Mouse (Mus musculus) right cerebral cortex, adult 2 months (tissue): Measurements from ENCODE around the gene Etnk2.
A peak's percentile ranks its signal among the peaks of the same experiment; 100 is the strongest.

Experiments
- DNase-seq, 2 experiments: peaks; one replicate each; pipeline ENCODE4 v3.0.0; 2021 to 2022; ENCODE audit warnings: low spot score in 2 of 2

The Etnk2 gene

DNA sequence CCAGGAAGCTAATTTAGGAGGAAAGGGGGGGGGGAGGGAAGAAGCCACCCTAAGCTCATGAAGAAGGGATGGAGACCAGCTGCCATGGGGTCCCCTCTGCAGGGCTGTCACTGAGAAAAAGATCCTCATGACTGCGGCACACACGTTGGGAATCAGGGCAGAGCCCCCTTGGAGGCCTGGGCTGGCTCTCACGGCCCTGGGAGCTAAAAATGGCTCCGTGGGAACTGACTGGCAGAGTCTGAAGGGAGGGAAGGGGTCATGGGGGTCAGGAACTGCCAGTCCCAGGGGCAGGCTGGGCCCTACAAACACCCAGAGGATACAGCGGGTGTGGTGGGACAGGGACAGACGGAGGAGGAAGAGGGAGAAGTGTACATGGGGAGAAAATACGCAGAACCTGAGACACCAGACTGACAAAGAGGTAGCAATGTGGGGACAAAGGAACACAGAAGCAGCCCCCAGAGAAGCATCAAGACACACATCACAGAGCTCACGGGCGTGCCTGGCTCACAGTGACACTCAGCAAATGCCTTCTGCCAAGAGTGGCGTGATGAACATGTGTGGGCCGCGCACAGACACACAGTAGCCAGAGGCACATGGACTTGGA, 19.3 kb downstream of the Etnk2 start:
- DNase-seq = no peak

DNA sequence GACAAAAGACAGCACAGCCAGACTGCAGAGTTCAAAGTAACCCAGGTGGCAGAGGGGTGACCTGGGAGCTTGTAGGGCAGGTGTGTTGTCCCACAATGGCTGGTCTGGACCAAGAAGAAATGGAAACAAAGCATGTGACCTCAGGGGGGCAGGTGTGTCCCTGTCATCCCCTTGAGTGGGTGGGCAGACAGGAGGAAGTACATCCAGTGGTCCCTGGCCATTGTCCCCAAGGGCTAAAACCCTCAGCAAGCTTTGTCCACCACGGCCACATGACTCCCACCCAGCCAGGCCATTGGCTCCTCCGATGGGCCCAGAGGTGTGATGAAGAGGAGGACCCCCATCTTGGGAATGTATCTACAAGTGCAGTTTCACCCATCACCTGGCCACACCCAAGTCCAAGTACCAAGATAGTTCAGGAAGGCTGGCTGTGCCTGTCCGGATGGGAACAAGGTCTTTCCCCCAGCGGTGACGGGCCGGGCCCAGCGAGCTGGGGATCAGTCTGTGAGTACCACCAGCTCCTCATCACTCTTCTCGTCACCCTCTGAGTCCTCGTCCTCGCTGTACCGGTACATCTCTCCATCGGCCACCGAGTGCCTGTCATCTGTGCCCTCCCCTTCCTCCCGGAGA, 19.9 kb downstream of the Etnk2 start:
- no peak for DNase-seq

DNA sequence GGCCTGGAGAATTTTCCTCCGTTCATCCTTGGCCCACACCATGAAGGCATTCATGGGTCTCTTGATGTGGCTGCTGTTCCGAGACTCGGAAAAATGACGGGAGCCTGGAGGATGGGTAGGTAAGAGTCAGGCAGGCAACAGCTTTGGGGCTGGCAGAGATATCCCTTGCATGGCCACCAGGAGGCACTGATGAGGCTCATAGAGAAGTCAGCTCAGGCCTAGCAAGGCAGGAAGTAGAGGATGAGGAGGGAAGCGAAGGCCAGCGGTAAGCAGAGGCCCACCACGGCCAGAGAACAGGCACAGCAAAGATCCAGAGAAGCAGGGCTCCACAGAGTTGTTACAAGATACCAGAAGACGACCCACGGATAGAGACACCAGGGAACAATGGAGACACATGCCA, 22.1 kb downstream of the Etnk2 start:
- peak; percentile 63 to 65 for DNase-seq

- DNase-seq = no peak
Observed at GRCm38 (mm10) chr1:133386209-133386608, 22.8 kb downstream of the Etnk2 start.

DNA sequence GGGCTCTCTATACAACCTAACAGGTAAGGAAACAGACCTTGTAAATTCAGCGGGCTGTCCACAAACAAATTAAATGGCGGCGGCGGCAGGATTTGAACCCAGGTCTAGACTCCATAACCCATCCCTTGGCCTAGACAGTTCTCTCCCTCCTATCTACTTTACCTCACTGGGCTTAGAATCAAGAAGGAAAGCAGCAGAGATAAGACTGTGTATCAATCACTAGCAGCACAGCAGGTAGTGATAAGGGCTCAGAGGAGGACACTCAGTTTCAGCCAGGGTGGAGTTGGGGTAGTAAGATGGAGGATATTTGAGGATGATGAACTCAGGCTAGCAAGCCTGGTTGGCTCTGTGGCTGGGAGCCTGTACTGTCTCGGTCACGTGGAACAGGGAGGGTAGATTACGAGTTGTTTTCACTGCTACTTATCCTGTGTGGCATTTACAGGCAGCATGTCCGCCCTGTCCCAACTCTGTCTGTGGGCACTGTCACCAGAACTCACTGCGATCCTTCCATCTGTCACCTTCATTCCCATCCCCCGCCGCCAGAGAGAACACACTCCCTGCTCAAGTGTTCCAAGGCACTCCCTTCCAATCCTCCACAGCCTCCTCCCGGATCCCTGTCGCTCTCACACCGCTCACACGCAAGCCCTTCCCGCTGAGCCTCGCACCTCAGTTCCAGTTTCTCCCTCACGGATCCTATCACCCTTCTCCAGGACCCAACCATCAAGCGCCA, 24.3 kb downstream of the Etnk2 start:
- DNase-seq = peak in 1 of 2 experiments; percentile 30

DNA sequence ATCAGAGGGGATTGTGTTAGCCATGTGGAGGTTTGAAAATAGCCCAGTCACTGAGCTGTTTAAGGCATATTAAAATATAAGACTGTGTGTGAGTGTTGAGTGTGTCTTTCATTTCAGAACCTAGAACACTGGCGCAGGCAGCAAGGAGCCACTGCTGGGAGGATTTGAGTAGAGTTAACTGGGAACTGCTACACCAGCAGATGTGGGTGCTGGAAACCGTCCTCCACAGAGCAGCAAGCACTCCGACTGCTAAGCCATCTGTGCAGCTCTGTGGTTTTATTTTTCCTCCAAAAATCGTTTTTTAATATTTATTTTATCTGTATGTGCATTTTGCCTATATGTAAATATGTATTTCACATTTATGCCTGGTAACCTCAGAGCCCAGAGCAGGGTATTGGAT, 31.3 kb downstream of the Etnk2 start:
- DNase-seq = no peak

DNA sequence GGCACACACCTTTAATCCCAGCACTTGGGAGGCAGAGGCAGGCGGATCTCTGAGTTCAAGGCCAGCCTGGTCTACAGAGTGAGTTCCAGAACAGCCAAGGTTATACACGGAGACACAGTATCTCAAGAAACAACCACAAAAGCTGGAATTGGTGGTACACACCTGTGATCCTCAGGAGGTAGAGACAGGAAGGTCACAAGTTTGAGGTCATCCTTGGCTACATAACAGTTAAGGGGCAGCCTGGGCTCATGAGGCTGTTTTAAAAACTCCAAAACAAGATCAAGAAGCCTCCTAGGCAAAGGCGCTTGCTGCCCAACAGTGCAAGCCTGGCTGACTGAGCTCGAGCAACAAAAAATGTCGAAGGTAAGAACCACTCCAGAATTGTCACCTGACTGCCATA, 33.3 kb downstream of the Etnk2 start:
- DNase-seq = no peak

- no peak for DNase-seq
Observed at GRCm38 (mm10) chr1:133397094-133397482, 33.7 kb downstream of the Etnk2 start.

DNA sequence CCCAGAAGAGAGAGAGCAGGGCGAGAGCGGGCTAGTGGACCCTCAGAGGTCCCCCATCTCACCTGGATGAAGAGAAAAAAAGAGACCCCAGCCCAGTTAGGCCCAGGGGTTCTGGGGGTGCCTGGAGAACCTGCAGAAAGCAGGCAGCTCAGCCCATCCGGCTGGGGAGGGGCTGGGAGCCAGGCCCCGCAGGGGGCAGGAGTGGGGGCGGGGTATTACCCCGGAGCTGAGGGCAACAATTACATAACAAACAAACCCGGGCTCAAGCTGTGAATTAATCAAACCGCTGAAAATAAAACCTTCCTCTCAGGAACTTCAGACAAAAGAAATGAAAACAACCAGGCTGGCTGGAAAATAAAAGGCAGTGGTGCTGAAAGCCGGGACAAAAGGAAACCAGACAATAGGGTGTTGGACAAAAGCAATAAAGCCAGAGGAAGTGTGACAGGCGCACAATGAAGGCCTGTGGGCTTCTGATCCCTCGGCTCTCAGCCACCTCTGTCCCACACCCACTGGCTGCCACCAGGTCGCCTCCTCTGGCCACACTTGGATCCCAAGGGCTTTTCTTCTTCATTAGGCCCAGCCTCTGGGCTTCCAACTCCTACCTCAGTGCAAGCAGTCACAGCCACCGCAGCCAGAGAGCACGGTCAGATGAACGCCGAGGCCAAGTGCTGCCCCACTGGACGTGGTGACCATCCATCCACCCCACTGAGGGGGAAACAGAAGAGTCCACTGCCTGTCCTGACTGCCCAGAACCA, 34.3 kb downstream of the Etnk2 start:
- no peak for DNase-seq

DNA sequence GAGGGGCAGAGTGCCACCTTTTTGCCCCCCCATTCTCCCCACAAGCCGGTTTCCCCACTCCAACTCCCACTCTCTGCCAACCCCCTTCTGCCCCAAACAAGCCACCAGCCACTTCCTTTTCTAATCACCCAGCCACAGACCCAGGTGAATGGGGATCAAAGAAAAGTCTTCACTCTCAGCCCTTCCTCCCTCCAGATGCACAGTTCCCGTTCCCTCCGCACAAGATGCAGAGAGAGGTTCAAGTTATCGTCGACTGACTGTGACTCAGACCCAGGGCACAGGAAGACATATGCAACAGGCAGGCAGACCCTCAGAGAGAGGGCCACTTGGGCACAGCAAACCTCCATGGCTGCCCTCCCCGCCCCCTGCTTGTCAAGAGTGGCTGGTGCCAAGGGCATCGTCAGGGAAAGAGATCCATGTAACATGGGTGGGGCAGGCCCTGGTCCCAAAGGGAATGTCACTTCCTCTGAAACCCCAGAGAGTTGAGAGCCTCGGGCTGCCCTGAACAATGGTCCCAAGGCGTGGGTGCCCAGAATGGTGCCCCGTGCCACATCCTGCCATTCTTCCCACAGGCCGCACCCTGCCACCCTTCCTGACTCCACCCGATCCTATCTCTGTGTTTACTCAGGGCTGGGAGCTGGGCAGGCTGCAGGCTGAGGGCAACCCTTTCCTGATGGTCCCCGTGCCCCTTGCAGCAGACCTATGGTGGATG, 36.8 kb downstream of the Etnk2 start:
- no peak for DNase-seq

DNA sequence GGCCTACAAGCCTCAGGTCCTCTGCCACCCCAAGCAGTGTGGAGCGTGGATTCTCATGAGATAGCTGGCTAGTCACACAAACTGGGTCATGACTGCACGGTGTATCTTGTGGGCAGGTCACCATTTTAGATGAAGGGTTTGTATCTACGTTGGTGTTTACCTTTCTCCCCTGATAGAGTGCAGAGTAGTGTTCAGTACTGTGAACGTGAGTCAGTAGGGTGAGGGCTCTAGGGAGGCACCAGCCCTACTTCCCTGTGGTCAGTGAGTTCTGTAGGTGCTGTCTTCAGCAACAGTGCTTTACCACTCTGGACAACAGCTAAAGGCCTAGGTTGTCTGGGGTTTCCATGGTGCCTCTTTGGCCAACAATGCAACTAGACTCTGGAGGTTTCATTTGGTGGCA, 40.6 kb downstream of the Etnk2 start:
- DNase-seq = no peak

DNA sequence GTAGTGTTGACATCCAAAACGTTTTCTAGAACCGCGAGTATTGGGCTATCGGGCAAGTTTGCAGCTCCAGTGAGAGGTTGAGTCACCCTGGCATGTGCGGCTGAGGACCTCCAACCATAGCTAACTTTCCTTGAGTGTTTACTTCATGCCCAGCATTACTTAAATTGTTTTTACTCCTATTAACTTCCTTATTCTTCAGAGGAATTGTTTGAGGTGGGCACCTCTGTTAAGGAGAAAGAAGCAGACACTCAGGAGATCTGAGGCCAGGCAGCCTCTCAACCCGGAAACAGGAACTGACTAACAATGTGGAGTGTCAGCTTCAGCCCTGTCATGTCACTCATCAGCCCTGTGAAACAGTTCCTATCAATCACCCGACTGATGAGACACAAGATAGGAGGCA, 43.2 kb downstream of the Etnk2 start:
- no peak for DNase-seq

GRCm38 (mm10) chr1:133407436-133407835, 44.1 kb downstream of the Etnk2 start:
- no peak for DNase-seq

GRCm38 (mm10) chr1:133408321-133408720, 44.9 kb downstream of the Etnk2 start:
- DNase-seq = no peak

DNA sequence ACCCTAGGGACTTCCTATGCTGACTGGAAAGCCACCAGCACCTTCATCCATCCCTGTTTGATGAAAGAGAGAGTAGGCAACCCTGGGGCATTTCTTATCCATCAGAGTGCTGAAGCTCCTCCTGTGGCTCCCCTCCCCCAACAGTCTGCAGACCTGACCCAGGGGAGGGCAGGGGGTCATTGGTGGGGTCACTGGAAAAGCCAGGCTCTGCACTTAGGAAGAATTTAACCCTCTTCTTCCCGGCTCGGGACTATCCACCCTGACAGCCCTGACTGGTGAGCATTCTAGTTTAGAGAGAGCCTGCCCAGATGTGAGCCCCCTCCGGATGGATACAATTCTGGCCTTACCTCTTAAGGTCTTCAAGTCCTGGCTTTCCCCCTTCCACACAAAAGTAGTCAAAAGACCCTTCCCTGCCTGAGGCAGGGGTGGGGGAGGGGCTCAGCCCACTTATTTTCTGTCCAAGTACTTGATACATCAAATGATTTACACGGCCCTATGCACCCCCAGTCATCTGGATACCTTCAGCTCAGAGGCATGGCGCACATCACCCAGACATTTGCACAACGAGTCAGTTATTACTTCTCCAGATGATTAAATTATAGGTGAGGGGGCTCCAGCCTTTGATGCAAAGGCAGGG, 45.6 kb downstream of the Etnk2 start:
- no peak for DNase-seq

GRCm38 (mm10) chr1:133409786-133410185, 46.4 kb downstream of the Etnk2 start:
- DNase-seq = no peak

DNA sequence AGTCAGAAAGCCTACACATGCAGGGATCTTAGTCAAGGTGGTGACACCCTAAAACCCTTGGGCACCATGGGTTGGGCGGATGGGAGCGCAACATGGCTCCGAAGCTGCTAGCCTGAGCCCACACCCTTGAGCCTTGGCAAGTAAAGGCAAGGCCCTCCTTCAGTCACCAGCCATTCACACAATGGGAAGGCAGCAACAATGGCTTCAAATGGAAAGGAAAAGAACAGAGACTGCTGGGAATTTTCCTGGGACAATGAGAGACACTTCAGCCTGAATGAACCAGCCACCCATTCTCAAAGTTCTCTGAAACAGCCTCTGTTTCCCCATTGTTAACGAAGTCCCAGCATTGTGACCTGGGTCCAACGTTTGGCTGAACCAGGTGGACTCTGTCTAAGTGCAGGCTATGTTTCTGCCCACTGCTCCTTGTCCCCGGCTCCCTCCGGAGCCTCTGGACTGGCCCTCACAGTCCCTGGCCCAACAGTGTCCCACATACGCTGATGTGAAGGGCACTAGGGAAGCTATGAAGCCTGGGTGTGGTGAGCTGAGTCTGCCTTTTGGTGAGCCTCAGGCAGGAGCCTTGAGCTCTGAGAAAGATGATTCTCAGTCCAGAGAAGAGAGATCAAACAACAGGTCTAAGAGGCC, 48.3 kb downstream of the Etnk2 start:
- DNase-seq = no peak

- DNase-seq = no peak
Observed at GRCm38 (mm10) chr1:133412941-133413340, 49.6 kb downstream of the Etnk2 start.

DNA sequence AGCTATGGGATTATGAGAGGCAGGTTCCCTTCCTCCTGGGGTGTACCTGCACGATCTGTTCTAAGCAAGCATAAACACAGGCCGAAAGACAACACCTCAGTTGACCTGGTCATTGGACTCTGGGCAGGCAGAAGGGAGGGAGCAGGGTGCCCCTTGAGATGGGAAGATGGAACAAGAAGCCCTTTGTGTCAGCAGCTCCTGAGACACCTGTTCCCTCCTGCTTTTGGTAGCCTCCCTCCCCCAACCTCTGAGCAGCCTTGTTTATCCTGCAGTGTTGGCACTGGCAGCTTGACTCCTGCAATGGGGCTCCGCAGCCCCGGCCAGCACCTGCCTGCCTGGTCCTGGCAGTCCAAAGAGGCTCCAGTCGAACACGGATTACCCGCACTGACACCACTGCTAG, 51.7 kb downstream of the Etnk2 start:
- DNase-seq = no peak

DNA sequence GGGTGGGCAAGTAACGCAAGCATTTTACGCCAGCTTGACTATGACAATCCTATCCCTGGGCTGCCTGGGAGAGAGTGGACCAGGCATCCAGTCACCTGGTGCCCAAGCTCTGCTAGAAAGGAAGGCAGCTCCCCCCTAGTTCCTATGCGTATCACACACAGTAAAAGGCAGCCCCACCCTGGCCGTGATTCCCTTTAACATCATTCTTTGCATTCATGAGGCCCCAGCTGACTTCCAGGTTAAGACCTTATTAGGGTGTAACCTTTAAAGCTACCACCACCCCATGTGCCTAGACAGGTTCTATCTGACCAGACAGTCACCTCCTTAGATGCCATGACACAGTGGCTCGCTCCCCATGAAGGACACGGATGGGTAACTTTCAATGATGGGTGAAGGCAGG, 52.1 kb downstream of the Etnk2 start:
- no peak for DNase-seq

DNA sequence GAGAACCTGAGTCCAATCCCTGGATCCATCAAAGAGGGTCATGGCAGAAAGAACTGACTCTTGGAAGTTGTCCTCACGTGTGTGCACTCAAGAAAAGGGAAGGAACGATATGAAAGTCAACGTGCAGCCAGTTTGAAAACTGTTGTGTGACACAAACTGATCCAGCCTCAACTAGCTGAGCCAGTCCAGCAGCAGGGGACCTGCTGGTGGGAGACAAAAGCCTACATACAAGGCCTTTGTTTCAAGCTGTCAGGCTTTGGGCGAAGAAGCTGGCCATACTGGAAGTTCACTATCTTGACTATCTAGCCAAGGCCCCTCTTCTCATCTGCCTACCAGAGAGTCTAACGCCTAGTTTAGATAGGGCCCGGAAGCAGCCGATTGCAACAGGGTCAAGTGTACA, 53.1 kb downstream of the Etnk2 start:
- no peak for DNase-seq
